Mouse (Mus musculus) CH12.LX (cell line): ENCODE data around the gene Ggcx. TPM values are rescaled to one million over a fixed set of nuclear protein-coding genes. Genes with fewer than 3 reads are reported as not detected.

ENCODE experiments used
- DNase-seq: peaks from one replicate; pipeline ENCODE4 v3.0.0-alpha.2; 2013; ENCODE audit errors: extremely low read depth
- H3K27ac ChIP-seq: 2 replicates; pipeline ENCODE4 v1.5.1; 2012; ENCODE audit warnings: low read depth, mild to moderate bottlenecking, control low read depth, moderate library complexity; ENCODE audit not compliant: insufficient read depth
- H3K27me3 ChIP-seq: replicated peaks from 2 replicates; pipeline ENCODE3; 2012; ENCODE audit warnings: inconsistent platforms
- H3K36me3 ChIP-seq, 2 experiments: replicated peaks in 1 of 2; 2 replicates each; pipeline versions ENCODE3 to v1.6.1; 2012; ENCODE audit warnings: inconsistent platforms in 1 of 2, low read length in 1 of 2, mild to moderate bottlenecking in 1 of 2, mixed read lengths in 1 of 2, moderate library complexity in 1 of 2; ENCODE audit not compliant: control insufficient read depth in 1 of 2, insufficient read depth in 1 of 2
- H3K4me1 ChIP-seq, 2 experiments: 2 replicates each; pipeline ENCODE4 v1.6.1; 2012; ENCODE audit warnings: inconsistent platforms in 1 of 2, moderate library complexity in 1 of 2; ENCODE audit not compliant: insufficient read depth in 2 of 2, control insufficient read depth in 1 of 2
- H3K4me2 ChIP-seq: 2 replicates; pipeline ENCODE4 v1.6.1; 2012; ENCODE audit warnings: low read depth, mild to moderate bottlenecking, control low read depth; ENCODE audit not compliant: poor library complexity, insufficient read depth, severe bottlenecking
- H3K4me3 ChIP-seq, 3 experiments: fragments of 150-350 bp in 1 of 3; sonication (generic) in 1 of 3; replicated peaks in 1 of 3; 2 replicates each; pipeline versions ENCODE3 to v1.5.1; 2011 to 2012; ENCODE audit warnings: low read depth in 2 of 3, low read length in 2 of 3, mild to moderate bottlenecking in 2 of 3, moderate library complexity in 2 of 3, control low read depth in 1 of 3, improper control_type of control experiment in 1 of 3, inconsistent platforms in 1 of 3, mixed read lengths in 1 of 3; ENCODE audit not compliant: poor library complexity in 1 of 3
- H3K79me2 ChIP-seq: replicated peaks from 2 replicates; pipeline ENCODE4 v1.6.1; 2012; ENCODE audit warnings: mild to moderate bottlenecking, moderate library complexity; ENCODE audit not compliant: control insufficient read depth, poor library complexity, insufficient read depth, severe bottlenecking; ENCODE audit errors: extremely low read depth
- H3K9ac ChIP-seq: 2 replicates; pipeline ENCODE4 v1.6.1; 2012; ENCODE audit warnings: low read depth, mild to moderate bottlenecking, control low read depth, moderate library complexity; ENCODE audit not compliant: insufficient read depth
- H3K9me3 ChIP-seq: replicated peaks from 2 replicates; pipeline ENCODE3; 2012; ENCODE audit warnings: low read length, inconsistent platforms, mixed read lengths
- CHD1 ChIP-seq: IDR thresholded peaks from 2 replicates; pipeline ENCODE4 v1.6.1; 2012; ENCODE audit warnings: low read depth, low read length, improper control_type of control experiment, inconsistent platforms
- CHD2 ChIP-seq: IDR thresholded peaks from 2 replicates; pipeline ENCODE4 v1.6.1; 2011; ENCODE audit warnings: low read length, improper control_type of control experiment
- GABPA ChIP-seq: IDR thresholded peaks from 2 replicates; pipeline ENCODE4 v1.6.1; 2012; ENCODE audit warnings: low read depth, low read length, improper control_type of control experiment, inconsistent platforms; ENCODE audit not compliant: insufficient replicate concordance
- IRF4 ChIP-seq: IDR thresholded peaks from 2 replicates; pipeline ENCODE4 v1.6.1; 2014; ENCODE audit warnings: low read depth, mild to moderate bottlenecking, inconsistent platforms, low read length, improper control_type of control experiment
- JUN ChIP-seq: IDR thresholded peaks from 2 replicates; pipeline ENCODE4 v1.6.1; 2011; ENCODE audit warnings: low read depth, mild to moderate bottlenecking, low read length, improper control_type of control experiment, moderate library complexity; ENCODE audit not compliant: insufficient read depth
- MAZ ChIP-seq: IDR thresholded peaks from 2 replicates; pipeline ENCODE4 v1.6.1; 2012; ENCODE audit warnings: low read depth, mild to moderate bottlenecking, inconsistent platforms, low read length, improper control_type of control experiment, moderate library complexity
- MYC ChIP-seq: IDR thresholded peaks from 2 replicates; pipeline ENCODE4 v1.6.1; 2011; ENCODE audit warnings: low read depth, mild to moderate bottlenecking, improper control_type of control experiment, low read length
- NRF1 ChIP-seq: IDR thresholded peaks from 2 replicates; pipeline ENCODE4 v1.6.1; 2014; ENCODE audit warnings: low read depth, mild to moderate bottlenecking, inconsistent platforms, low read length, improper control_type of control experiment, moderate library complexity
- PAX5 ChIP-seq: IDR thresholded peaks from 2 replicates; pipeline ENCODE4 v1.6.1; 2012; ENCODE audit warnings: low read length, inconsistent platforms, mixed read lengths
- POLR2A ChIP-seq: IDR thresholded peaks from 2 replicates; pipeline ENCODE4 v1.6.1; 2011; ENCODE audit warnings: low read depth, mild to moderate bottlenecking, improper control_type of control experiment, low read length
- RAD21 ChIP-seq: IDR thresholded peaks from 2 replicates; pipeline ENCODE4 v1.6.1; 2011; ENCODE audit warnings: low read depth, mild to moderate bottlenecking, low read length, improper control_type of control experiment, moderate library complexity
- SMC3 ChIP-seq: IDR thresholded peaks from 2 replicates; pipeline ENCODE4 v1.6.1; 2011; ENCODE audit warnings: low read depth, low read length, improper control_type of control experiment
- TCF12 ChIP-seq: IDR thresholded peaks from 2 replicates; pipeline ENCODE4 v1.6.1; 2014; ENCODE audit warnings: low read depth, mild to moderate bottlenecking, inconsistent platforms, low read length, improper control_type of control experiment
- ZMIZ1 ChIP-seq: IDR thresholded peaks from 2 replicates; pipeline ENCODE4 v1.6.1; 2012; ENCODE audit warnings: low read depth, mild to moderate bottlenecking, inconsistent platforms, low read length, improper control_type of control experiment
- ZNF384 ChIP-seq: IDR thresholded peaks from 2 replicates; pipeline ENCODE4 v1.6.1; 2012; ENCODE audit warnings: low read depth, low read length, improper control_type of control experiment, inconsistent platforms
- dilution Hi-C: fragments of 300-500 bp; cut with MboI; formaldehyde crosslinking; loops from 2 replicates; pipeline ENCODE4 v1.14.3; 2020; ENCODE audit warnings: low sequenced_read_pairs; ENCODE audit not compliant: extremely low pct_unique_long_range_greater_than_20kb, extremely low pct_ligation_motif_present
- in situ Hi-C: fragments of 300-500 bp; cut with MboI; formaldehyde crosslinking; loops from 3 replicates; pipeline ENCODE4 v1.14.3; 2019; ENCODE audit warnings: low sequenced_read_pairs, low pct_ligation_motif_present, low pct_unique_long_range_greater_than_20kb, mixed read lengths
- polyA plus RNA-seq: library from polyadenylated mRNA; unstranded; fragments of >175 nt; gene quantifications from 2 replicates; pipeline ENCODE4 v1.2.1, GENCODE M21; 2012; ENCODE audit warnings: low read depth; ENCODE audit not compliant: insufficient read length
- total RNA-seq, 2 experiments: library from RNA; depleted of rRNA; stranded (reverse); fragments of 300-350 nt in 1 of 2; fragments of >200 nt in 1 of 2; gene quantifications; 2 replicates each; pipeline ENCODE4 v1.2.3; 2012 to 2014

The Ggcx gene
- total and polyA plus RNA-seq, 3 experiments = 5.2 to 7.8 (median 6.7) TPM

- no peak overlapping the region for H3K4me2 ChIP-seq
- dilution Hi-C loops (no loop called here), in situ Hi-C loops (loop anchor here (25.0 kb wide), 1 partner anchor 416 kb away; no protein-coding TSS in a partner anchor)
- no peak overlapping the region for H3K4me3 ChIP-seq
- H3K36me3 ChIP-seq = peaks cover 35 to 89% of the 10 kb centered on the region in 2 experiments
- peaks cover 12% of the 10 kb centered on the region for H3K9me3 ChIP-seq
- H3K9ac ChIP-seq = no peak overlapping the region
- no peak overlapping the region for H3K27ac ChIP-seq
- peaks cover 0 to 8% of the 10 kb centered on the region in 2 experiments; a peak in 1 of 4 replicates for H3K4me1 ChIP-seq
- no peaks in the 10 kb centered on the region for H3K79me2 ChIP-seq
- H3K27me3 ChIP-seq = no peaks in the 10 kb centered on the region
- TF ChIP-seq RAD21 (no peak), ZNF384 (no peak), MAZ (no peak), IRF4 (no peak)
- TF ChIP-seq, all 38 proteins: peak for 0
- DNase-seq = no peak
Observed at GRCm38 (mm10) chr6:72420901-72421300, 6.8 kb downstream of the Ggcx start.

DNA sequence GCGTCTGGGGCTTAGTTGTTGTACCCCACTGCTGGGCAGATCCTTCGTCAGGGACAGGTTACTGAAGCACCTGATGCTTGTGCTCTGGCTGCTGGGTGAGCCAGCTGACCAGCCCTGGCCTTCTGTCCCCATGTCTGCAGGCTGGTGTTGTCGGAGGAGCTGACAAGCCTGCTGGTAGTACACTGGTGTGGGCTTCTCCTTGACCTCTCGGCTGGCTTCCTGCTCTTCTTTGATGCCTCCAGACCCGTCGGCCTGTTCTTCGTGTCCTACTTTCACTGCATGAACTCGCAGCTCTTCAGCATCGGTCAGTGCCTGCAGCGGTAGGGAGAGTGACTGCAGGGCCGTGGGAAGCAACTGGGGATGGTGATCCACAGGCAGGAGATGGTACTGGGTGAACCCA, 11.5 kb downstream of the Ggcx start:
- H3K27me3 ChIP-seq = no peaks in the 10 kb centered on the region
- H3K4me2 ChIP-seq = no peak overlapping the region
- peaks cover 12% of the 10 kb centered on the region for H3K9me3 ChIP-seq
- no peak overlapping the region for H3K9ac ChIP-seq
- dilution Hi-C loops = no loop called here
- H3K79me2 ChIP-seq = no peaks in the 10 kb centered on the region
- no peak overlapping the region for H3K27ac ChIP-seq
- peaks cover 0 to 6% of the 10 kb centered on the region in 2 experiments; a peak in 1 of 4 replicates for H3K4me1 ChIP-seq
- DNase-seq = no peak
- no peak for TF ChIP-seq GABPA
- TF ChIP-seq NRF1 = no peak
- no peak for TF ChIP-seq JUN
- TF ChIP-seq PAX5 = no peak
- TF ChIP-seq ZMIZ1 = no peak
- no peak for TF ChIP-seq CHD2
- TF ChIP-seq RAD21 = no peak
- TF ChIP-seq MAZ = no peak
- TF ChIP-seq IRF4 = no peak
- TF ChIP-seq MYC = no peak
- TF ChIP-seq TCF12 = no peak
- no peak for TF ChIP-seq SMC3
- TF ChIP-seq CHD1 = no peak
- TF ChIP-seq POLR2A = no peak
- peaks cover 55 to 90% of the 10 kb centered on the region in 2 experiments for H3K36me3 ChIP-seq
- H3K4me3 ChIP-seq = no peak overlapping the region
- in situ Hi-C loops = loop anchor here (5.0 kb wide), 1 partner anchor 112 kb away; no protein-coding TSS in a partner anchor
